Mouse (Mus musculus) liver, postnatal 0 days (tissue): ENCODE measurements around the gene Defb15. TPM values are rescaled to one million over a fixed set of nuclear protein-coding genes. Genes with fewer than 3 reads are reported as not detected.

Experiments
- ATAC-seq: fragments of 200-750 bp; cut with Nextera tagmentation; 2 replicates; pipeline ENCODE4 v1.8.0; 2017; ENCODE audit warnings: mild to moderate bottlenecking, moderate library complexity
- DNase-seq: peaks from one replicate; pipeline ENCODE4 v3.0.0-alpha.2; 2016
- H3K27ac ChIP-seq: fragments of 300-500 bp; sonication (generic); 2 replicates; pipeline ENCODE4 v1.5.1; 2014; ENCODE audit warnings: antibody characterized with exemption, moderate library complexity, mild to moderate bottlenecking, low read depth
- H3K27me3 ChIP-seq: fragments of 300-500 bp; sonication (generic); 2 replicates; pipeline ENCODE4 v1.6.1; 2014; ENCODE audit warnings: low read length, control low read depth, mixed read lengths; ENCODE audit not compliant: insufficient read depth
- H3K36me3 ChIP-seq: fragments of 300-500 bp; sonication (generic); replicated peaks from 2 replicates; pipeline ENCODE4 v1.6.1; 2014; ENCODE audit warnings: mild to moderate bottlenecking, control low read depth, low read length, moderate library complexity, mixed read lengths; ENCODE audit not compliant: insufficient read depth
- H3K4me1 ChIP-seq: fragments of 300-500 bp; sonication (generic); 2 replicates; pipeline ENCODE4 v1.6.1; 2014; ENCODE audit warnings: antibody characterized with exemption, mild to moderate bottlenecking, control low read depth; ENCODE audit not compliant: insufficient read depth
- H3K4me2 ChIP-seq: fragments of 300-500 bp; sonication (generic); 2 replicates; pipeline ENCODE4 v1.6.1; 2014; ENCODE audit warnings: low read depth, mild to moderate bottlenecking, low read length, moderate library complexity, mixed read lengths
- H3K4me3 ChIP-seq: fragments of 300-500 bp; sonication (generic); 2 replicates; pipeline ENCODE4 v1.5.1; 2014; ENCODE audit warnings: low read depth, low read length
- H3K9ac ChIP-seq: fragments of 300-500 bp; sonication (generic); replicated peaks from 2 replicates; pipeline ENCODE4 v1.6.1; 2014; ENCODE audit warnings: mild to moderate bottlenecking, moderate library complexity
- H3K9me3 ChIP-seq: fragments of 300-500 bp; sonication (generic); 2 replicates; pipeline ENCODE4 v1.6.1; 2016; ENCODE audit warnings: mild to moderate bottlenecking, control low read depth, low read length, mixed read lengths
- CTCF ChIP-seq: sonication (generic); IDR thresholded peaks from 2 replicates; pipeline ENCODE4 v1.5.1; 2016; ENCODE audit warnings: antibody characterized with exemption, low read depth
- EP300 ChIP-seq: IDR thresholded peaks from 2 replicates; pipeline ENCODE4 v1.6.1; 2016; ENCODE audit warnings: antibody characterized with exemption, low read depth, mild to moderate bottlenecking
- WGBS: fragments of 180-500 bp; shearing (Covaris S2); extraction: QIAGEN DNeasy Blood & Tissue Kit; methylation state at CpG from one replicate; pipeline ENCODE4 v1.1.7; 2014; ENCODE audit not compliant: insufficient replicate concordance; 5-methylcytosine and 5-hydroxymethylcytosine counted together
- polyA plus RNA-seq: library from polyadenylated mRNA; unstranded; fragments of >200 nt; fragmentation: Nextera tagmentation; extraction: Ambion mirVana; gene quantifications from 2 replicates; pipeline ENCODE4 v1.2.1, GENCODE M21; 2015

Defb15 gene
- not detected in 2 replicates for polyA plus RNA-seq

- no peak for ATAC-seq
- WGBS, result 81% methylated on average over 6 of the region's 6 CpGs
- H3K9ac ChIP-seq, result no peak within 1 kb of the TSS
Observed at GRCm38 (mm10) chr8:21932610-21933009, at the start of gene Defb15. Gene Defb15 (minus strand): TSS chr8:21932710.

GRCm38 (mm10) chr8:21981664-21982337 is 49.3 kb upstream of the Defb15 start:
- H3K9me3 ChIP-seq, result no peaks in the 10 kb centered on the region
- no peaks in the 10 kb centered on the region for H3K27me3 ChIP-seq
- TF ChIP-seq EP300 (no peak), CTCF (peak; percentile 34; the same call in 1 of the 2 replicates)
- no peak overlapping the region for H3K4me2 ChIP-seq
- no peak overlapping the region for H3K4me3 ChIP-seq
- WGBS, result 61% methylated on average over 8 of the region's 8 CpGs
- no peak for ATAC-seq
- H3K36me3 ChIP-seq, result no peaks in the 10 kb centered on the region
- no peaks in the 10 kb centered on the region for H3K4me1 ChIP-seq
- H3K9ac ChIP-seq, result no peak overlapping the region
- DNase-seq, result no peak
- no peak overlapping the region for H3K27ac ChIP-seq

More at GRCm38 (mm10) chr8:21932610-21933009, at the start of gene Defb15:
- no peaks in the 10 kb centered on the region for H3K36me3 ChIP-seq
- no peaks in the 10 kb centered on the region for H3K4me1 ChIP-seq
- no peak for DNase-seq
- H3K27me3 ChIP-seq, result no peaks in the 10 kb centered on the region
- no peaks in the 10 kb centered on the region for H3K9me3 ChIP-seq
- TF ChIP-seq CTCF, result no peak
- TF ChIP-seq EP300, result no peak
- H3K27ac ChIP-seq, result no peak within 1 kb of the TSS
- H3K4me2 ChIP-seq, result no peak within 1 kb of the TSS
- no peak within 1 kb of the TSS for H3K4me3 ChIP-seq

DNA sequence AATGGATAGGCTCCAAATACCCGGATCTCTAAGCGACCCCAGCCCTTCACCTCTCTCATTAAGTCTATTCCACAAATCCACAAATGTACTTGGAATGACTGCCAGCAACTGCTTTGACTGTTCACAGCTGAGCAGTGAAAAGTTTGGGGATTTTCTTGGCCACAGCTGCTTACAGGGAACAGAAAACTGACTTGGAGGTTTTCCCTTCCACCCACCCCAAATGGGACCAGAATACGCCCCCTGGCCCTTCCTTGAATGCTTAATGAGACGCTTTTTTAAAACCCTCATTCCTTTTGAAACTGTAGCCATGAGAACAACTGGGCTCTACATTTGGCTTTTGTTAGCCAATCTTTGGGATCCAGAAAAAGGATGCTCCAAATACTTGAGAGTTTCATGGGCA is 45.7 kb upstream of the Defb15 start:
- no peak overlapping the region for H3K27ac ChIP-seq
- whole genome bisulfite sequencing, result 60% methylated on average over 4 of the region's 4 CpGs
- no peaks in the 10 kb centered on the region for H3K36me3 ChIP-seq
- H3K27me3 ChIP-seq, result no peaks in the 10 kb centered on the region
- ATAC-seq (no peak), DNase-seq (no peak)
- H3K9ac ChIP-seq, result no peak overlapping the region
- H3K9me3 ChIP-seq, result no peaks in the 10 kb centered on the region
- no peak overlapping the region for H3K4me3 ChIP-seq
- H3K4me1 ChIP-seq, result no peaks in the 10 kb centered on the region
- no peak overlapping the region for H3K4me2 ChIP-seq
- TF ChIP-seq CTCF (no peak), EP300 (no peak)

DNA sequence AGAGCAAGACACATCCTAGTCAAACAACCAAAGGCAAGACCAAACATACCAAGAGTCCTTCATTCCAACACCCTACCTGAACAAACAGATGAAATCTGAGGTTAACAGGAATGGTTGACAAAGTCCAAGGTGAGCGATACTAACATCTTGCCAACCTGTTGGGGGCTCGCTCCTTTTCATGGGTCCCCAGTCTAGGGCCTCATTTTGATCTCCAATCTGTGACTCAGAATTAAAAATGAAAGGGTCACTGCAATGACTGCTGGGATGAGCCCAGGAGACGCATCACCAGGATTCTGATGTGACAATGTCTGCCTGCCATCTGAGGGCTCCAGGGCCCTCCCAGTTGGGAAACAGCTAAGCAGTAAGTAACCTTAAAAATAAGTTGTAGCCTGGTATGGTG is 37.0 kb upstream of the Defb15 start, which contains the start of gene Ccdc70:
Ccdc70 (plus strand) TSS at position 301 of the 400 bp plus-strand sequence.
- Histone ChIP-seq H3K9ac (no peak within 1 kb of the TSS), H3K4me2 (no peak within 1 kb of the TSS), H3K9me3 (no peaks in the 10 kb centered on the region), H3K4me3 (no peak within 1 kb of the TSS), H3K27ac (no peak within 1 kb of the TSS), H3K27me3 (no peaks in the 10 kb centered on the region), H3K36me3 (no peaks in the 10 kb centered on the region), H3K4me1 (no peaks in the 10 kb centered on the region)
- TF ChIP-seq EP300, result no peak
- ATAC-seq (no peak), DNase-seq (no peak)
- 66% methylated on average over 3 of the region's 3 CpGs for WGBS

- no peak for ATAC-seq
- H3K4me2 ChIP-seq, result no peak overlapping the region
- H3K4me1 ChIP-seq, result no peaks in the 10 kb centered on the region
- H3K27me3 ChIP-seq, result no peaks in the 10 kb centered on the region
- H3K9ac ChIP-seq, result no peak overlapping the region
- DNase-seq, result no peak
- no peak overlapping the region for H3K4me3 ChIP-seq
- H3K36me3 ChIP-seq, result no peaks in the 10 kb centered on the region
- no peak overlapping the region for H3K27ac ChIP-seq
- no peak for TF ChIP-seq CTCF
- TF ChIP-seq EP300, result no peak
- 59% methylated on average over 1 of the region's 1 CpGs for WGBS
- H3K9me3 ChIP-seq, result no peaks in the 10 kb centered on the region
Observed at GRCm38 (mm10) chr8:21966646-21967045, 34.1 kb upstream of the Defb15 start.

- H3K9me3 ChIP-seq, result no peaks in the 10 kb centered on the region
- H3K36me3 ChIP-seq, result no peaks in the 10 kb centered on the region
- H3K27me3 ChIP-seq, result no peaks in the 10 kb centered on the region
- no peak within 1 kb of the TSS for H3K4me2 ChIP-seq
- no peaks in the 10 kb centered on the region for H3K4me1 ChIP-seq
- no peak within 1 kb of the TSS for H3K4me3 ChIP-seq
- TF ChIP-seq EP300 (no peak), CTCF (no peak)
- WGBS, result 74% methylated on average over 2 of the region's 2 CpGs
- no peak within 1 kb of the TSS for H3K9ac ChIP-seq
- ATAC-seq (no peak), DNase-seq (no peak)
- no peak within 1 kb of the TSS for H3K27ac ChIP-seq
Observed at GRCm38 (mm10) chr8:21958414-21958813, 25.9 kb upstream of the Defb15 start, which contains the start of gene Fam90a1a. Gene Fam90a1a (plus strand): TSS chr8:21958714.
